Mouse (Mus musculus) liver, embryonic 13.5 days (tissue): ENCODE data around the gene Slc25a1. TPM values are rescaled to one million over a fixed set of nuclear protein-coding genes. Genes with fewer than 3 reads are reported as not detected.

Experiments used
- ATAC-seq: fragments of 200-750 bp; cut with Nextera tagmentation; 2 replicates; pipeline ENCODE4 v1.8.0; 2017; ENCODE audit warnings: low read depth, mild to moderate bottlenecking, moderate number of reproducible peaks, moderate library complexity
- DNase-seq: peaks from one replicate; pipeline ENCODE4 v3.0.0; 2022
- H3K27ac ChIP-seq: fragments of 300-500 bp; sonication (generic); 2 replicates; pipeline ENCODE4 v1.5.1; 2015; ENCODE audit warnings: moderate library complexity, mild to moderate bottlenecking, inconsistent platforms
- H3K27me3 ChIP-seq: fragments of 300-500 bp; sonication (generic); 2 replicates; pipeline ENCODE4 v1.6.1; 2015; ENCODE audit warnings: mild to moderate bottlenecking, inconsistent platforms
- H3K36me3 ChIP-seq: fragments of 300-500 bp; sonication (generic); 2 replicates; pipeline ENCODE4 v1.6.1; 2015; ENCODE audit warnings: mild to moderate bottlenecking, inconsistent platforms
- H3K4me1 ChIP-seq: fragments of 300-500 bp; sonication (generic); replicated peaks from 2 replicates; pipeline ENCODE4 v1.6.1; 2015; ENCODE audit warnings: inconsistent platforms
- H3K4me2 ChIP-seq: fragments of 300-500 bp; sonication (generic); 2 replicates; pipeline ENCODE4 v1.6.1; 2015; ENCODE audit warnings: inconsistent platforms, mild to moderate bottlenecking, moderate library complexity
- H3K4me3 ChIP-seq: fragments of 300-500 bp; sonication (generic); replicated peaks from 2 replicates; pipeline ENCODE4 v1.5.1; 2015; ENCODE audit warnings: mild to moderate bottlenecking, inconsistent platforms
- H3K9ac ChIP-seq: fragments of 300-500 bp; sonication (generic); 2 replicates; pipeline ENCODE4 v1.6.1; 2015; ENCODE audit warnings: mild to moderate bottlenecking, inconsistent platforms
- H3K9me3 ChIP-seq: fragments of 300-500 bp; sonication (generic); replicated peaks from 2 replicates; pipeline ENCODE4 v1.6.1; 2016; ENCODE audit warnings: inconsistent platforms
- WGBS: fragments of 180-500 bp; shearing (Covaris S2); methylation state at CpG from one replicate; pipeline ENCODE4 v1.1.7; 2015; ENCODE audit not compliant: insufficient replicate concordance; 5-methylcytosine and 5-hydroxymethylcytosine counted together
- polyA plus RNA-seq: library from polyadenylated mRNA; unstranded; fragments of >200 nt; fragmentation: Nextera tagmentation; extraction: Ambion mirVana; gene quantifications from 2 replicates; pipeline ENCODE4 v1.2.1, GENCODE M21; 2015

Slc25a1 gene
- polyA plus RNA-seq, 1 experiment from 2014 or later: 78.6 TPM

DNA sequence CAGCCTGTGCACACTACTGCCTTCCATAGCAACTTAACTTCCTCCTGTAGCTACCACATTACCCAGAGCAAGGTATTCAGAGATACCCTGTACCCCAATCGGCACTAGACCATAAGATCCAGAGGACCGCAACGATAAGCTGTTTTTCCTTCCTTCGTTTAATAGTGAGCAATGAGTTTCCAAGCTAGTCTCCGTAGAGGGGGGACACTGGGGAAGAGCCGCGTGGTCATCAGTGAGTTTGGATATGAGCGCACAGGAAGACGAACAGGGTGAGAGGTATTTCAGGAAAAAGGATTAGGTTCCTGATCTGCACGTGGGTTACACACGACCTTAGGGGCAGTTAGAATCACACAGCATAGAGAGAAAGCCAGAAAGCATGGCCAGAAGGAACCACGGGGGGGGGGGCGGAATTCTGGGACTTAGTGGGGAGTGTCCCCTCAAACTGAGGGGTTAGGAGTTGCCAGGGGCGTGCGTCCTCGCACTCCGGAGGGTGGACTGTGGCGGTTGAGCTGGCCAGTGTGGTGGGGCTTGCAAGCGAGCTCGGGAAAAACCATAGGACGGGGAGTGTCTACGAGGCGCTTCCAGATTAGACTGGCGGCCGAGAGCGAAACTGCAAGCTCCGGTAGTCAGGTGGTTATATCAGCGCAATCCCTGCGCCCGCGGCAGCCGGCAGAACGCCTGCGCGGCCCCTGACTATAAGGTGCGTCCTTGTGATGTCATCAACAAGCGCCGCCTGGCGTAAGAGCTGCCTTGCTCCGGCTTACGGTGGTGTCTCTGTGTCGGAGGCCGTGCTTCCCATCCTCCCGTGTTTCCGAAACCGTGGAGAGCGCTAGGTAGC is 6.5 kb downstream of the Slc25a1 start:
- Histone ChIP-seq H3K36me3 (peaks cover 19% of the 10 kb centered on the region), H3K4me3 (peak overlapping the region; percentile 84), H3K9ac (peak overlapping the region; percentile 89), H3K9me3 (no peaks in the 10 kb centered on the region), H3K27me3 (peaks cover 31% of the 10 kb centered on the region), H3K4me2 (peak overlapping the region; percentile 93), H3K27ac (peak overlapping the region; percentile 89), H3K4me1 (peaks cover 52% of the 10 kb centered on the region)
- ATAC-seq (peak; percentile 88), DNase-seq (peak; percentile 91)
- WGBS: 2% methylated on average over 47 of the region's 47 CpGs

DNA sequence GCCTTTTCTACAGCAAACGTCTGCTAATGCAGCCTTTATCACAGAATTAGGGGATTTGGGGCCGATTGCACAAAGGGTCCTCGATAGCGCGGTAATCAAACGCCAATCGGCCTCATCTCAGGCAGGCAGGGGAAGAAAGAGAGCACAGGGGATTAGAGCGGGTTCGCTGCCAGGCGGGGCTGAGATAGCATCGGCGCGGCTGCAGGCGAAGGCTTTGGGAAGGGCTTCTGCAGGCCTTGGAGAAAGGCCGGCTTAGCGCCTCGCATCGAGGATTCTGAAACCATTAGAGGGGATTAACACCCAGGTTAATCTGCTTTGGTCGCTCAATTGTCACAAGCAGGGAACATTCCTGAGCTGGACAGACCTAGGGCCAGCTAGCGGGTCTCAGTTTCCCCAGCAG is 7.4 kb downstream of the Slc25a1 start:
- Histone ChIP-seq H3K27ac (no peak overlapping the region), H3K4me2 (peak overlapping the region; percentile 93), H3K36me3 (peaks cover 10% of the 10 kb centered on the region), H3K27me3 (peaks cover 41% of the 10 kb centered on the region), H3K9me3 (no peaks in the 10 kb centered on the region), H3K4me3 (peak overlapping the region; percentile 84), H3K9ac (peak overlapping the region; percentile 89), H3K4me1 (peaks cover 44% of the 10 kb centered on the region)
- WGBS: 33% methylated on average over 20 of the region's 20 CpGs
- ATAC-seq: no peak
- no peak for DNase-seq

DNA sequence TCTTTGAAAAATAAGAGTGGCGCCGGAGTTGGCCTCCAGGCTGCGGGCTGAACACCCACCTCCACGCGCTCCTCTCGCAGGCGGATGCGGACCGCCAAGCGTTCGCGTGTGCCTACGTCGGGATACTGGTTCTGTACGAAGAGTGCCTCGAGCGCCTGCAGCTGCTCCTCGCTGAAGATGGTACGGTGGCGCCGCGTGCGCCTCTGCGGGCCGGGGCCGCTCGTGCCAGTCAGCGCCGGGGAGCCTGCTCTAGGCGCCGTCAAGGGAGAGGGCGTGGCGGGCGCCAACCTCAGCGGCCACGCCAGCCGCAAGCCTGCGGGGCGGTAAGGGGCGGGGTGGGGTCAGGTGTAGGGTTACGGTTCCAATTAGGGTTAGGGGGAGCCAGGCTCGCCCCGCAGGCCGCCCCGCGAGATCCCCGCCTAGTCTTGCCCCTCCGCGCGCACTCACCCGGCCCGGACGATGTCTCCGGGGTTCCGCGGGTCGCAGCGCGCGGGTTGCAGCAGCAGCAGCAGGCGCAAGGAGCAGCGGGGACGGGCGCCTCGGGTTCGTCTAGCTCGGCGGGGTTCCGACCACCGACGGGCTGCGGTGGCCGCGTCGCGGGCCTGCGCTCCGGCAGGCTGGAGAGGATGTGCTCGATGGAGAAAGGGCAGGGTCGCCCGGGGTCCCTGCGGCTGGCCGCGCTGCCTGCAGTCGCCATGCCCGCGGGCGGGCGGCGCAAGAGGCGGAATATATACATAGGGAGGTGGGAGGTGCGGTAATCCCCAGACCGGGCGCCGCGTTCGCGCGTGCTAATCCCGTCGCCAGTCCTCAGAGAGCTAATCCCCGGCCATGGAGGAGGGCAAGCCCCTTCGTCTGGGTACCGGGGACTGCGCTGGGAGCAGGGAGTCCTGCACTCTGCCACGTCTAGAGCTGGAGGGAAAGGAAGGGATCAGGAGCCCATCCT is 13.4 kb downstream of the Slc25a1 start, which contains the start of gene Gsc2:
TSS of gene Gsc2 (minus strand) at position 753 of the 943 bp plus-strand sequence.
- peak within 1 kb of the TSS; percentile 53 for H3K4me3 ChIP-seq
- peaks cover 25% of the 10 kb centered on the region for H3K4me1 ChIP-seq
- H3K4me2 ChIP-seq: peak within 1 kb of the TSS; percentile 66
- no peak for DNase-seq
- H3K9me3 ChIP-seq: no peaks in the 10 kb centered on the region
- H3K36me3 ChIP-seq: no peaks in the 10 kb centered on the region
- H3K27ac ChIP-seq: no peak within 1 kb of the TSS
- under 1% methylated on average over 105 of the region's 106 CpGs for whole genome bisulfite sequencing
- H3K9ac ChIP-seq: no peak within 1 kb of the TSS
- ATAC-seq: no peak
- H3K27me3 ChIP-seq: peaks cover 78% of the 10 kb centered on the region

DNA sequence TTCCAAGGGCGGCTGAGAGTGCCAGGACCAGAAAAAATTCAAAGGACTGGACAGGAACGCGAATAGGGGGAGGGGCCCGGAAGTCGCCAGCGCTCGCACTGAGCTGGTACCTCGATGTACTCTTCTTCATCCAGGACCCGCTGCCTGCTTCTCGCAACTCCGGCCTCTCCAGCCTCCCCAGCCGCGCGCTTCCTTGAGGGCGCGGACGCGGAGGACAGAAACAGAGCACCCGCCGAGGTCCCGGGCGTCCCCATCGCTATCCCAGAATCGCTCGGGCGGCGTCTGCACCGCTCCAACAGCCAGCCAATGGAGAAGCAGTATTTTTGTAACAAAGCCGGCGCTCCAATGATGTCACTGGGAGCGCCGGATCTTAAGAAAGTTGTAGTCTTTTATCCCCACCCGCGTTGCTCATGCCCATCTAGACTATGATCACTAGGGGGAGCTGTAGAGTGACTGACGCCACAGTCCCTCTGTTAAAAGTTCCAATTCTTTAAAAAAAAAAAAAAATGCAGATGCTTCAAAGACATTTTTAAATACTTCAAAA is 16.9 kb downstream of the Slc25a1 start, which contains the start of gene Ess2:
TSS of gene Ess2 (minus strand) at position 297 of the 544 bp plus-strand sequence.
- H3K4me2 ChIP-seq: peak within 1 kb of the TSS; percentile 87
- peak within 1 kb of the TSS; percentile 74 for H3K4me3 ChIP-seq
- peak within 1 kb of the TSS; percentile 77 for H3K9ac ChIP-seq
- DNase-seq: peak; percentile 84
- peaks cover 33% of the 10 kb centered on the region for H3K36me3 ChIP-seq
- H3K27ac ChIP-seq: peak within 1 kb of the TSS; percentile 57
- peak; percentile 90 for ATAC-seq
- H3K4me1 ChIP-seq: peaks cover 25% of the 10 kb centered on the region
- WGBS: under 1% methylated on average over 35 of the region's 35 CpGs
- peaks cover 46% of the 10 kb centered on the region for H3K27me3 ChIP-seq
- no peaks in the 10 kb centered on the region for H3K9me3 ChIP-seq

DNA sequence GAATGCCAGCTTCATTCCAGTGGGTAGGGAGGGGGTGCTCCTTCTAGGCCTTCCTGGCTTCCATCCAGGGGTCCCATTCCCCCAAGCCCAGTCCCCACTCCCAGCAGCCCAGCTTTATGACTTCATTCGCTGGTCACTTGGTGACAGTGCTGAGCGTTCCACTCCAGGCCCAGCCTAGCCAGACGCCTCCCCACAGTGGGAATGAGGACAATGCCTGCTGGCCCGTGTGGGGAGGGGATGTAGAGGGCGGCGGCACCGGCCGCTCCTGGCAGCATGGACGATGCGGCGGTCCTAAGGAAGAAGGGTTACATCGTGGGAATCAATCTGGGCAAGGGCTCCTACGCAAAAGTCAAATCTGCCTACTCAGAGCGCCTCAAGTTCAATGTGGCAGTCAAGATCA is 29.6 kb downstream of the Slc25a1 start, which contains the start of the genes Dgcr2 and Tssk2:
TSS of gene Dgcr2 (minus strand) at position 101 of the 400 bp plus-strand sequence.
TSS of gene Tssk2 (plus strand) at position 176 of the 400 bp plus-strand sequence.
- no peak within 1 kb of the TSS for H3K4me2 ChIP-seq
- H3K4me3 ChIP-seq: no peak within 1 kb of the TSS
- no peaks in the 10 kb centered on the region for H3K9me3 ChIP-seq
- DNase-seq: no peak
- no peak for ATAC-seq
- 83% methylated on average over 14 of the region's 14 CpGs for WGBS
- H3K36me3 ChIP-seq: peaks cover 50% of the 10 kb centered on the region
- H3K4me1 ChIP-seq: no peaks in the 10 kb centered on the region
- H3K27ac ChIP-seq: no peak within 1 kb of the TSS
- H3K27me3 ChIP-seq: no peaks in the 10 kb centered on the region
- H3K9ac ChIP-seq: no peak within 1 kb of the TSS

DNA sequence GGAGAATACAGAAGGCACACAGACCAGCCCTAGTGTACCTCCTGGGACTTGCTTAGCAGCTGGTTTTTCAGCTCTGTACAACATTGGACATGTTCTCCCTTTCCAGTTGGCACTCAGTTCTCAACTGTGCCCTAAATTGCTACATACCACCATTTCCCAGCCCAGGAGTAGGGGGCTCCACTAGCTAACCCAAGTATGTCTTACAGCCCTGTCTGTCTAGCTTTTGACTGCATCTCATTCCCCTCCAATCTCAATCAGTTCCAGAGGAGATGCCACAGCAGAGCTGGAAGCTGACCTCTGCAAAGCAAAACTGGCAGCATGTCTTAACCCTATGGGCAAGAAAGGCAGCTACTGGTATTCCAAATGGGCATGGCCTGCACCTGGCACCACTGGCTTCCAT is 31.9 kb downstream of the Slc25a1 start:
- H3K9me3 ChIP-seq: no peaks in the 10 kb centered on the region
- H3K27me3 ChIP-seq: no peaks in the 10 kb centered on the region
- H3K9ac ChIP-seq: no peak overlapping the region
- peaks cover 6% of the 10 kb centered on the region for H3K4me1 ChIP-seq
- DNase-seq (no peak), ATAC-seq (no peak)
- no peak overlapping the region for H3K27ac ChIP-seq
- no peak overlapping the region for H3K4me2 ChIP-seq
- H3K4me3 ChIP-seq: no peak overlapping the region
- H3K36me3 ChIP-seq: peaks cover 26% of the 10 kb centered on the region

DNA sequence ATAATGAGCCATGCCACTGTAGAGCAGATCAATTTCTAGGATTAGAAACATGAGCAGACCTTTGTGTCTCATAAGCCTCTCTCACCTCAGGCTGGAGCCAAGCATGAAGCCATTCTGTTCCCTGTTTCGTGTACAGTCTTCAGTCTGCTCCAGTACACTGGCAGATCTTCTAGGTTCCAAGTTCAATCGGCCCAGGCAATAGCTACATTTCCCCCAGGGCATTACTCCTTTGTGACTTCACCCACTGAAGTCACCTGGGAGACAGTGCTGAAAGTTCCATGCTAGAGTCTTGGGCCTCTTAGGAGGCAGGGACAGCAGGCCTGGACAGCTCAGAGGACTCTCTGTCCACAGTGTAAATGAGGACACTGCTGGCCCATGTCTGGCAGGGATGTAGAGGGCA is 34.1 kb downstream of the Slc25a1 start, which contains the start of gene Tssk1:
TSS of gene Tssk1 (plus strand) at position 301 of the 400 bp plus-strand sequence.
- 66% methylated on average over 2 of the region's 2 CpGs for WGBS

DNA sequence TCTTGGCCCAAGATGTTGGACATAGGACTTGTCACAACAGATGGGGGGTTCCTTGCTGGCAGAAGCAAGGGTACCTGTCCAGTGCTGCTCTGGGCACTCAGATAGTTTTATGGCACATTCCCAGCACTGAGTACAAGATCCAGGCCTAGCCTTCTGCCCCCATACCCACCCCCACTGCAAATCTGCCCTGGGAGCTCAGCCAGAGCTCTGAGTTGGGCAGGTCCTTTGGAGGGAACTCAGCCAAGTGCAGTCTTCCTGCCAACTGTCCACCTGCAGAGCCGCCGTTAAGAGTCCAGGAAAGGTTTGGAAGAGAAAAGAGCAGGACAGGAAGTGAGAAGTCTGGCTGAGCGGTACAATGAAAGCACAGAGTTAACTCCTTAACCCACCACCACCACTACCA is 35.4 kb downstream of the Slc25a1 start:
- Histone ChIP-seq H3K9ac (no peak overlapping the region), H3K36me3 (no peaks in the 10 kb centered on the region), H3K4me3 (no peak overlapping the region), H3K27ac (no peak overlapping the region), H3K9me3 (no peaks in the 10 kb centered on the region), H3K27me3 (no peaks in the 10 kb centered on the region), H3K4me2 (no peak overlapping the region), H3K4me1 (peaks cover 24% of the 10 kb centered on the region)
- ATAC-seq: no peak
- no peak for DNase-seq
- 61% methylated on average over 3 of the region's 3 CpGs for WGBS

More for the DNA sequence above, 34.1 kb downstream of the Slc25a1 start, which contains the start of gene Tssk1:
- Histone ChIP-seq H3K9ac (no peak within 1 kb of the TSS), H3K27ac (no peak within 1 kb of the TSS), H3K9me3 (no peaks in the 10 kb centered on the region), H3K4me1 (peaks cover 24% of the 10 kb centered on the region), H3K36me3 (peaks cover 6% of the 10 kb centered on the region), H3K4me3 (no peak within 1 kb of the TSS), H3K27me3 (no peaks in the 10 kb centered on the region), H3K4me2 (no peak within 1 kb of the TSS)
- ATAC-seq (no peak), DNase-seq (no peak)

DNA sequence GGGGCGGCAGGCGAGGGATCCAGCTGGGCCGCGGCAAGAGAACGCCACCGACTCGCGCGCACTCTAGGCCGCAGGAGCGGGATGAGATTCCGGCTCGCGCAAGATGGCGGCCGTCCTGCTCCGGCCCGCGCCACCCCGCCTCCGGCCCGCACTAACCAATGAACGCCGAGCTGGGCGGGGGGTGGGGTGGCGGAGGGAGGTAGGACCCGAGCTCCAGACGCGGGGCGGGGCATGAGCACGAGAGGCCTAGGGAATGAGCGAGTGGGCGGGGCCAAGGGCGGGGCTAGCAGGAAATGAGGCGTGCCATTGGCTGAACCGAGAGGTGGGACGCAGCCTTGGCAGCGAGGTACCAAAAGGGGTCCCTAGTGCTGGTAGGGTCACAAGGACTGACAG is 36.5 kb downstream of the Slc25a1 start, which contains the start of gene Gm20518:
TSS of gene Gm20518 (minus strand) at position 105 of the 393 bp plus-strand sequence.
- Histone ChIP-seq H3K4me2 (peak within 1 kb of the TSS; percentile 93), H3K9ac (peak within 1 kb of the TSS; percentile 95), H3K27me3 (no peaks in the 10 kb centered on the region), H3K4me1 (peaks cover 24% of the 10 kb centered on the region), H3K4me3 (peak within 1 kb of the TSS; percentile 93), H3K36me3 (no peaks in the 10 kb centered on the region), H3K9me3 (no peaks in the 10 kb centered on the region), H3K27ac (peak within 1 kb of the TSS; percentile 93)
- DNase-seq (peak; percentile 97), ATAC-seq (peak; percentile 96)
- under 1% methylated on average over 38 of the region's 38 CpGs for WGBS

DNA sequence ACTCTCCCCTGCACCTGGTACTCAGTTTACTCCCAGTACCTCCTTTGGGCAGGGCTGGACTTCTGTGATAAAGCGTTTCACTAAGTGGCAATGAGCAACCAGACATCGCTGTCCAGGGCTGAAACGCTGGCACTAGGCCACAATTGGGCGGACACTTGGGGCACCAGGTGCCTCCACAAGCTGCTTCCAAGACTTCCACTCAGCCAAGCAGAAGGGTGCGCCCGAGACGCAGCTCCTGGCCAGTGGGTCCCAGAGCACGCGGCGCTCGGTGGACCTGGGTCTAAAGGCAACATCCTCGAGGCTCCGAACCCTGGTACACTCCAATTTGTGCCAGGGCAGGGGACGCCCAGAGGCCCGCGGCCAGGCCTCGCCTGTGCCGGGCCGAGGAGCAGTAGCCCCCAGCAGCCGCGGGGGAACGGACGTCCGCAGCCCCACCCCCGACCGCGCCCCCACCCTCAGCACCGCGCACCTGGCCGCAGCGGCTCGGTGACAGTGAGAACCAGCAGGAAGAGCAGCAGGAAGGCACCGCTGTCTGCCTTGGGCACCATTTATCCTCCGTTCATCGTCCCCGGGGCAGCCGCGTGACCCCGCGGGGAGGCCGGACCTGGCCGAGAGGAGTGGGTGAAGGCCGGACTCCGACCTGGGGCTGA is 37.0 kb downstream of the Slc25a1 start:
- ATAC-seq: peak; percentile 71
- peak overlapping the region; percentile 93 for H3K4me3 ChIP-seq
- no peaks in the 10 kb centered on the region for H3K9me3 ChIP-seq
- H3K4me1 ChIP-seq: peaks cover 24% of the 10 kb centered on the region
- H3K27me3 ChIP-seq: no peaks in the 10 kb centered on the region
- H3K36me3 ChIP-seq: no peaks in the 10 kb centered on the region
- WGBS: 1% methylated on average over 44 of the region's 44 CpGs
- H3K27ac ChIP-seq: peak overlapping the region; percentile 93
- H3K4me2 ChIP-seq: peak overlapping the region; percentile 93
- peak overlapping the region; percentile 95 for H3K9ac ChIP-seq
- peak; percentile 49 for DNase-seq
